9 mouse cellular contexts compared by ENCODE assay signal in genomic region chr12:27341130-27341870, GRCm38 (mm10). TPM values are rescaled to one million over a fixed set of nuclear protein-coding genes. Genes with fewer than 3 reads are reported as not detected.
DNase-seq lines count a peak whose midpoint lies in the region; ATAC-seq lines count a peak whose summit lies in the region.
"Had no signal": no experiment of that assay in that cellular context is flagged by ENCODE, and none has a peak within 500 bp of the region (broad histone marks: within the 10 kb centered on the region; RNA-seq: fewer than 3 reads in every experiment).

No protein-coding gene starts in this region.

- H3K27ac ChIP-seq in heart, embryonic 16.5 days (ENCODE audit: low read length): peak overlapping the region; percentile 94
- H3K27ac ChIP-seq in lung, embryonic 15.5 days: peak overlapping the region; percentile 96

- no peaks in the 10 kb centered on the region for H3K9me3 ChIP-seq in heart, embryonic 16.5 days (replicated peaks; ENCODE audit: control insufficient read depth, low read length)
- no peaks in the 10 kb centered on the region for H3K9me3 ChIP-seq in lung, embryonic 15.5 days

- H3K4me1 ChIP-seq in heart, embryonic 16.5 days (ENCODE audit: control insufficient read depth, insufficient read depth, low read length): no peaks in the 10 kb centered on the region; the same call in 1 of the 2 replicates
- H3K4me1 ChIP-seq in lung, embryonic 15.5 days: peaks cover 18% of the 10 kb centered on the region

- no peaks in the 10 kb centered on the region for H3K36me3 ChIP-seq in heart, embryonic 16.5 days (ENCODE audit: control insufficient read depth, insufficient read depth)
- no peaks in the 10 kb centered on the region for H3K36me3 ChIP-seq in lung, embryonic 15.5 days

- H3K9ac ChIP-seq in heart, embryonic 16.5 days (ENCODE audit: low read length): peak overlapping the region; percentile 81
- H3K9ac ChIP-seq in lung, embryonic 15.5 days: peak overlapping the region; percentile 84

- peak; percentile 52 for DNase-seq in gastrocnemius, postnatal 10 days
- no peak for DNase-seq in gastrocnemius, postnatal 25 days
- peak; percentile 61 for DNase-seq in embryo, embryonic 9.5 days (ENCODE audit: extremely low spot score)
- DNase-seq in layer of hippocampus, adult 9-10 months (ENCODE audit: low spot score): peak; percentile 8
- peak; percentile 77 for DNase-seq in retina, postnatal 1 day

- 1% methylated on average over 76 of the region's 80 CpGs for WGBS in heart, embryonic 16.5 days
- under 1% methylated on average over 79 of the region's 80 CpGs for WGBS in lung, embryonic 15.5 days

- peak overlapping the region; percentile 75 for H3K4me2 ChIP-seq in heart, embryonic 16.5 days (ENCODE audit: low read depth, low read length)
- peak overlapping the region; percentile 90 for H3K4me2 ChIP-seq in lung, embryonic 15.5 days

- no peak for ATAC-seq in heart, embryonic 16.5 days (replicated peaks; ENCODE audit: extremely low read depth, insufficient read depth, low FRiP score)
- no peak for ATAC-seq in lung, embryonic 15.5 days (ENCODE audit: borderline replicate concordance, extremely low read depth, low FRiP score, low TSS enrichment)
- no peak for ATAC-seq in megakaryocyte-erythroid progenitor cell, adult 5-6 weeks (replicated peaks; ENCODE audit: low FRiP score, low TSS enrichment, poor library complexity, severe bottlenecking)

- peak overlapping the region; percentile 72 for H3K4me3 ChIP-seq in heart, embryonic 16.5 days (ENCODE audit: low read length)
- peak overlapping the region; percentile 90 for H3K4me3 ChIP-seq in lung, embryonic 15.5 days

- H3K27me3 ChIP-seq in heart, embryonic 16.5 days (ENCODE audit: control insufficient read depth, insufficient read depth, low read length): no peaks in the 10 kb centered on the region
- H3K27me3 ChIP-seq in lung, embryonic 15.5 days: no peaks in the 10 kb centered on the region
- H3K27me3 ChIP-seq: CH12.LX had no signal

RNA-seq across cellular contexts. Expression of gene Sox11, which starts 1.1 kb away (rescaled TPM):
- 1 to 10 TPM; 4.0 to 5.7 TPM for total RNA-seq in gastrocnemius, postnatal 10 days (2021)
- total RNA-seq in gastrocnemius, postnatal 25 days (2021): under 1 TPM; 0.28 to 0.35 TPM
- polyA plus RNA-seq in heart, embryonic 16.5 days (2015; fragmentation: Nextera tagmentation; extraction: Ambion mirVana): 11.7 and 12.1 TPM in 2 replicates
- 33.2 and 34.9 TPM in 2 replicates for polyA plus RNA-seq in lung, embryonic 15.5 days (2015; fragmentation: Nextera tagmentation; extraction: Ambion mirVana)
- total RNA-seq in megakaryocyte-erythroid progenitor cell, adult 5-6 weeks (2014; fragmentation: Nextera tagmentation): not detected in 2 replicates
- not detected in 2 replicates for total RNA-seq in megakaryocyte-erythroid progenitor cell, adult 5-6 weeks (2017)
- total RNA-seq: CH12.LX had no signal
